Mouse (Mus musculus): ENCODE results near the gene Mef2b.

DNA sequence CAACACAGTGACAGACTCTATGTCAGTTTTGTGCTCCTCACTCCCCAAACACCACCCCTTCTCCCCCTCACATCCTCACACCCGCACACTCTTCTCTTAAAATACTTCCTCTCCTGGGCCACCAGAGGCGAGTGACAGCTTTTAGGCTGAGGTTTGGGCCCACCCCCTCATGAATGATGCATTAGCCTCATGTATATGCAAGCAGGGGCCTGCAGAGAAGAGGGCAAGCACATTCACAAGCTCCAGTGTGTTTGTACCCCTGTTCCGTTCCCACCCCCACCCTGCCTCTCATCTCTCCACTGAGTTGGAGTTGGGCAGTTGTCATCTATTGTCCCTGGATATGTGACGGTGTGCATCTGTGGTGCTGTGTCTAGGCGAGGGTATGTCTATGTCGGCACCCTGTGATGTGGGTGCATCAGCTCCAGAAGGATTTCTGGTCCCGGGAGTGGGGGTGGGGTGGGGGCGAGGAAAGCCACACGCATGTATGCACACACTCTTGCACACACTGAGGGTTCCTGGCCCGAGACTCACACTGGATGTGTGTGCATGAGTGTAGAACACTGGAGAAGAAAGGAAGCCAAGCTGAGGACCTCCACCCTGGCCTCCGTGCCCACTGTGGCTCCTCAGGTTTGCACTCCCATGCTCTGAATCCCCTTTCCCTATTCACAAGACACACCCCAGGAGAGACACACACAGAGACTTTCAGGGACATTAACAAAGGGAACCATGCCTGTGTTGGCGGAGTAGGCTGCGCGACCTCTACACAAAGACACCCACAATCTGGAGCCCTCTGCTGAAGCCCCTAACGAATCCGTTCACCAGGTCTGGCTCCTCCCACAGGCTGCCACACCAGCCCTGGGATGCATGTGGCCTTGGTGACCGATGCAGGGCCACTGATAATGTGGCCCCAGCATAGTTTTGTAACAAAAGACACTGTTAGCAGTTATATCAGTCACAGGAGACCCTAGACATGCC is 20.5 kb upstream of the Mef2b start:
- TF ChIP-seq CTCF (IDR thresholded peaks at IDR 0.05) (no peak), EP300 (IDR thresholded peaks at IDR 0.05) (no peak)

All from lung, postnatal 0 days (tissue).